Mouse (Mus musculus) left cerebral cortex, adult 11 months (tissue): ENCODE results near the gene Il11ra1.
A peak's percentile ranks its signal among the peaks of the same experiment; 100 is the strongest.
"Not testable (repeated sequence)": the region's sequence is repeated elsewhere in the genome, so short reads cannot be mapped to it uniquely, and the experiment has no call there.

Source experiments
- DNase-seq: peaks from one replicate; pipeline ENCODE4 v3.0.0; 2022; ENCODE audit warnings: low spot score

Il11ra1 gene

GRCm38 (mm10) chr4:41699783-41700182, at the start of gene Il11ra1:
Il11ra1 (plus strand) TSS chr4:41699989.
- not testable (repeated sequence) for DNase-seq

- DNase-seq, result peak; percentile 56
Observed at GRCm38 (mm10) chr4:41653296-41653695, 46.5 kb upstream of the Il11ra1 start.

GRCm38 (mm10) chr4:41653730-41654129, 46.1 kb upstream of the Il11ra1 start:
- DNase-seq, result no peak

- no peak for DNase-seq
Observed at GRCm38 (mm10) chr4:41654217-41654616, 45.6 kb upstream of the Il11ra1 start.

GRCm38 (mm10) chr4:41655525-41655924, 44.3 kb upstream of the Il11ra1 start:
- DNase-seq, result no peak

- DNase-seq, result no peak
Observed at GRCm38 (mm10) chr4:41658566-41659384, 41.0 kb upstream of the Il11ra1 start.

GRCm38 (mm10) chr4:41659556-41659955, 40.2 kb upstream of the Il11ra1 start:
- no peak for DNase-seq

GRCm38 (mm10) chr4:41660851-41661430, 38.8 kb upstream of the Il11ra1 start:
- no peak for DNase-seq

GRCm38 (mm10) chr4:41662723-41663122, 37.1 kb upstream of the Il11ra1 start:
- no peak for DNase-seq

GRCm38 (mm10) chr4:41663614-41664013, 36.2 kb upstream of the Il11ra1 start:
- no peak for DNase-seq

- DNase-seq, result no peak
Observed at GRCm38 (mm10) chr4:41664533-41664932, 35.3 kb upstream of the Il11ra1 start.

GRCm38 (mm10) chr4:41665009-41665675, 34.6 kb upstream of the Il11ra1 start:
- no peak for DNase-seq

GRCm38 (mm10) chr4:41666646-41667045, 33.1 kb upstream of the Il11ra1 start:
- DNase-seq, result no peak

- DNase-seq, result no peak
Observed at GRCm38 (mm10) chr4:41670836-41671235, 29.0 kb upstream of the Il11ra1 start.

GRCm38 (mm10) chr4:41671500-41671899, 28.3 kb upstream of the Il11ra1 start:
- no peak for DNase-seq

GRCm38 (mm10) chr4:41671963-41672480, 27.8 kb upstream of the Il11ra1 start:
- DNase-seq, result no peak

- no peak for DNase-seq
Observed at GRCm38 (mm10) chr4:41672522-41672963, 27.2 kb upstream of the Il11ra1 start.

GRCm38 (mm10) chr4:41673186-41673585, 26.6 kb upstream of the Il11ra1 start:
- no peak for DNase-seq

- DNase-seq, result no peak
Observed at GRCm38 (mm10) chr4:41676248-41677005, 23.4 kb upstream of the Il11ra1 start.

- DNase-seq, result no peak
Observed at GRCm38 (mm10) chr4:41677006-41677629, 22.7 kb upstream of the Il11ra1 start.

GRCm38 (mm10) chr4:41678863-41679262, 20.9 kb upstream of the Il11ra1 start:
- DNase-seq, result no peak
